Mouse (Mus musculus): ENCODE results near the gene Usp49. TPM values are rescaled to one million over a fixed set of nuclear protein-coding genes. Genes with fewer than 3 reads are reported as not detected.
A peak's percentile ranks its signal among the peaks of the same experiment; 100 is the strongest.

The Usp49 gene
- polyA plus RNA-seq, 1 experiment from 2014 or later, result 3.3 TPM

DNA sequence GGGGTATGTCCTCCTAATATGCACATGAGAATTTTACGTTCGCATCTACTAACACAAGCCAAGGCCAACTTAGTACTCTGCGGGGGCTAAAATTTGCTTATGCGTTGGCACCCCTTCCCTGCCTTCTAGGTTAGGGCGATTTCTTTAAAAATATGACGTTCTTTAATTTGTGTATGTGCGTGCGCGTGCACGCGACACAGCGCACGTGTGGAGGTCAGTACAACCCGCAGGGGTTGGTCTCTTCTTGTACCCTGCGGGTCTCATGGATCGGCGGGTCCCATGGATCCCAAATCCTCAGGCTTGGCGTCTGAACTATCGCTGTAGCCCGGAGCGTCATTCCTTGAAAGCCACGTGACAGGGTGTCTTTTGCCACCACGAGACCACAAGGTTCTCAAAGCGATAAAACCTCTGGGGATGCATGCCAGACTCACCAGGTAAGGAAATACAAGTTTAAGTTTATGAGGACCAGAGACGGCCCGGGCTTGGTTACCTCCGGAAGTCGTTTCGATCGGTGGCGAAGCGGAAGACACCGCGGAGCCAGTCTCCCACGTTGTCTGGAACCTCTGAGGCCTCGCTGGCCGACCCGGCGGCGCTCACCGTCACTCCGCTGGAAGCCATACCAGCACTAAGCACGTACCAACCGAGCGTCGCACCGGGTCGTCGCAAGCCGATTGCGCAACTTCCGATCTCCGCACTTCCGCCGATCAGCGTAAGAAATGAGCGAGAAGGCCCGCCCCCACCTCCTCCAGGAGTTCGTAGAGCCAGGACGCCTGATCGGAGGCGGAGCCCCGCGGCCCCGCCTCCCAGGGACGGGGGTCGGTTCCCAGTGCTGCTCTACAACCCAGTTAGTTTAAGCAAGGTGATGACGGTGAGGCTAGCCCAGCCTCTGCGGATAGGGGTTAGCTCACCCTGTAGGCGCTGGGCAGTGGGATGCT is 57.2 kb downstream of the Usp49 start:
- H3K27me3 ChIP-seq, result peaks cover 20% of the 10 kb centered on the region
- peak overlapping the region; percentile 98 for H3K4me2 ChIP-seq
- no peaks in the 10 kb centered on the region for H3K9me3 ChIP-seq (replicated peaks)
- peaks cover 35% of the 10 kb centered on the region for H3K36me3 ChIP-seq
- H3K9ac ChIP-seq, result peak overlapping the region; percentile 80
- ATAC-seq (ENCODE audit: low read depth), result peak; percentile 82
- DNase-seq, result peak; percentile 90
- H3K4me3 ChIP-seq (replicated peaks), result peak overlapping the region; percentile 72
- whole genome bisulfite sequencing (ENCODE audit: insufficient replicate concordance), result under 1% methylated on average over 70 of the region's 70 CpGs
- H3K4me1 ChIP-seq (replicated peaks), result peaks cover 43% of the 10 kb centered on the region
- H3K27ac ChIP-seq, result peak overlapping the region; percentile 69

GRCm38 (mm10) chr17:47688344-47688607 is 57.8 kb downstream of the Usp49 start, which contains the start of gene Tomm6:
Gene Tomm6, minus strand, starts transcription at chr17:47688386.
- no peak for ATAC-seq (ENCODE audit: low read depth)
- Histone ChIP-seq H3K9ac (peak within 1 kb of the TSS; percentile 80), H3K4me1 (replicated peaks) (peaks cover 39% of the 10 kb centered on the region), H3K27me3 (peaks cover 24% of the 10 kb centered on the region), H3K4me2 (peak within 1 kb of the TSS; percentile 98), H3K9me3 (replicated peaks) (no peaks in the 10 kb centered on the region), H3K4me3 (replicated peaks) (peak within 1 kb of the TSS; percentile 72), H3K36me3 (peaks cover 30% of the 10 kb centered on the region), H3K27ac (peak within 1 kb of the TSS; percentile 69)
- 0% methylated on average over 9 of the region's 9 CpGs for WGBS (ENCODE audit: insufficient replicate concordance)
- no peak for DNase-seq

DNA sequence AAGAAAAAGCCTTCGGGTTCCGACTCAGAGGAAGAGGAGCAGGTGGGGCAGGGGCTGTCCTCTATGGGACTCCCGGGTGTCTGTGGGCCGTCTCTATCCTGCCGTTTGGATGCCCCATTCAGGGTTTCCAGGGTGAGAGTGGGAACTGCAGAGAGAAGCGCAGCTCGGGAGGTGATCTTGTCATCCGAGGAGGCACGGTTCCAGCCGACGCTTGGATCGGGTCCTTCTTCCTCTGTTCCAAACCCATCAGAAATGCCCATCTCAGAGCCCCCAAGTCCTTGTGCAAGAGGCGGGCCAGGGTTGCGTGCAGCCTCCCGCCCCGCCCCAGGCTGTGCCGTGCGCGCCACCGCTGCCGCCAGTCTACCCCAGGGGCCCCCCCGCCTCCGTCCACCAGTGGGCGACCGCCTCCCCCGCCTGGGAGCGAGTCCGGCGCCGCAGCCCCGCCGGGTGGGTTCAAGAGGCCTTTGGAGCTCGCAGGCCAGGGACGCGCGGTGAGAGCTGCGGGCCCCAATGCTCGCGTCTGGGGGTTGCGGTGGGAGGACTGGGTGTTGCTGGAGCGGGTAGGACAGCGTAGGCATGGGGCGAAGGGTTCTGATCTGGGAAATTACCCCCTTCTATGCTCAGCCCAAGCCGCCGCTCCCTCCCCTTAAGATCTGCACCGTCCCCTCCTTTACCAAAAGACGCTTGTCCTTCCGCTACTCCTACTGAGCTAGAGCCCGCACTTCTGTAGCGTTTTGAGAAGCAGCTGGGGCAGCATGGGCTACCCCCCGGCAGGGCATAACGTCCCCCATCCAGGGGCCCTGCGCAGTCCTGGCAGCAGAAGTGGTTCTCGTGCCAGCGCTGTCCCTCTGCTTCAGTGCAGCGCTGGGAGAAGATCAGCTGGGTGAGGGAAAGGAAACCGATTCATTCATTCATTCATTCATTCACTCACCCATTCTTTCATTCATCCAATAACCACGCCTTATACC is 58.4 kb downstream of the Usp49 start, which contains the start of gene Frs3:
TSS of gene Frs3 (plus strand) at position 423 of the 968 bp plus-strand sequence.
- Histone ChIP-seq H3K9ac (peak within 1 kb of the TSS; percentile 80), H3K27me3 (peaks cover 30% of the 10 kb centered on the region), H3K9me3 (replicated peaks) (no peaks in the 10 kb centered on the region), H3K4me1 (replicated peaks) (peaks cover 43% of the 10 kb centered on the region), H3K36me3 (peaks cover 23% of the 10 kb centered on the region), H3K27ac (peak within 1 kb of the TSS; percentile 69), H3K4me2 (peak within 1 kb of the TSS; percentile 98), H3K4me3 (replicated peaks) (peak within 1 kb of the TSS; percentile 72)
- peak; percentile 68 for DNase-seq
- peak; percentile 65 for ATAC-seq (ENCODE audit: low read depth)
- 2% methylated on average over 58 of the region's 58 CpGs for WGBS (ENCODE audit: insufficient replicate concordance)

- H3K36me3 ChIP-seq, result peaks cover 13% of the 10 kb centered on the region
- peaks cover 52% of the 10 kb centered on the region for H3K4me1 ChIP-seq (replicated peaks)
- ATAC-seq (ENCODE audit: low read depth), result no peak
- no peak overlapping the region for H3K4me3 ChIP-seq (replicated peaks)
- H3K9ac ChIP-seq, result no peak overlapping the region
- H3K9me3 ChIP-seq (replicated peaks), result no peaks in the 10 kb centered on the region
- H3K27me3 ChIP-seq, result peaks cover 35% of the 10 kb centered on the region
- H3K4me2 ChIP-seq, result peak overlapping the region; percentile 98; the same call in 1 of the 2 replicates
- no peak for DNase-seq
- no peak overlapping the region for H3K27ac ChIP-seq
- 81% methylated on average over 8 of the region's 8 CpGs for WGBS (ENCODE audit: insufficient replicate concordance)
Observed at GRCm38 (mm10) chr17:47689894-47690293, 59.4 kb downstream of the Usp49 start.

- no peak overlapping the region for H3K9ac ChIP-seq
- no peak overlapping the region for H3K4me2 ChIP-seq
- 77% methylated on average over 3 of the region's 3 CpGs for WGBS (ENCODE audit: insufficient replicate concordance)
- peaks cover 51% of the 10 kb centered on the region for H3K4me1 ChIP-seq (replicated peaks)
- H3K27me3 ChIP-seq, result peaks cover 53% of the 10 kb centered on the region
- no peak overlapping the region for H3K27ac ChIP-seq
- no peak overlapping the region for H3K4me3 ChIP-seq (replicated peaks)
- DNase-seq (no peak), ATAC-seq (ENCODE audit: low read depth) (no peak)
- H3K36me3 ChIP-seq, result no peaks in the 10 kb centered on the region
- no peaks in the 10 kb centered on the region for H3K9me3 ChIP-seq (replicated peaks)
Observed at GRCm38 (mm10) chr17:47691650-47692049, 61.2 kb downstream of the Usp49 start.

- H3K4me2 ChIP-seq, result peak overlapping the region; percentile 91
- no peak overlapping the region for H3K27ac ChIP-seq
- 43% methylated on average over 13 of the region's 13 CpGs for WGBS (ENCODE audit: insufficient replicate concordance)
- no peaks in the 10 kb centered on the region for H3K36me3 ChIP-seq
- DNase-seq (no peak), ATAC-seq (ENCODE audit: low read depth) (no peak)
- H3K27me3 ChIP-seq, result peaks cover 69% of the 10 kb centered on the region
- H3K4me1 ChIP-seq (replicated peaks), result peaks cover 42% of the 10 kb centered on the region
- H3K4me3 ChIP-seq (replicated peaks), result peak overlapping the region; percentile 69
- no peaks in the 10 kb centered on the region for H3K9me3 ChIP-seq (replicated peaks)
- H3K9ac ChIP-seq, result peak overlapping the region; percentile 64
Observed at GRCm38 (mm10) chr17:47693671-47694441, 63.4 kb downstream of the Usp49 start.

GRCm38 (mm10) chr17:47694442-47694502 is 63.8 kb downstream of the Usp49 start, which contains the start of gene Gm21981:
Gene Gm21981, minus strand, starts transcription at chr17:47694455.
- peak within 1 kb of the TSS; percentile 69 for H3K4me3 ChIP-seq (replicated peaks)
- peak within 1 kb of the TSS; percentile 73 for H3K9ac ChIP-seq
- peak within 1 kb of the TSS; percentile 91 for H3K4me2 ChIP-seq
- peak within 1 kb of the TSS; percentile 29; the same call in 1 of the 2 replicates for H3K27ac ChIP-seq
- no peaks in the 10 kb centered on the region for H3K36me3 ChIP-seq
- DNase-seq (no peak), ATAC-seq (ENCODE audit: low read depth) (no peak)
- 3% methylated on average over 3 of the region's 3 CpGs for WGBS (ENCODE audit: insufficient replicate concordance)
- H3K9me3 ChIP-seq (replicated peaks), result no peaks in the 10 kb centered on the region
- peaks cover 69% of the 10 kb centered on the region for H3K27me3 ChIP-seq
- H3K4me1 ChIP-seq (replicated peaks), result peaks cover 40% of the 10 kb centered on the region

- Histone ChIP-seq H3K4me2 (peak within 1 kb of the TSS; percentile 91), H3K4me1 (replicated peaks) (peaks cover 40% of the 10 kb centered on the region), H3K4me3 (replicated peaks) (peak within 1 kb of the TSS; percentile 69), H3K27ac (peak within 1 kb of the TSS; percentile 29; the same call in 1 of the 2 replicates), H3K9me3 (replicated peaks) (no peaks in the 10 kb centered on the region), H3K27me3 (peaks cover 66% of the 10 kb centered on the region), H3K9ac (peak within 1 kb of the TSS; percentile 73), H3K36me3 (no peaks in the 10 kb centered on the region)
- 1% methylated on average over 69 of the region's 82 CpGs for WGBS (ENCODE audit: insufficient replicate concordance)
- DNase-seq (peak; percentile 88), ATAC-seq (ENCODE audit: low read depth) (peak; percentile 87)
Observed at GRCm38 (mm10) chr17:47694503-47695336, 64.2 kb downstream of the Usp49 start, which contains the start of gene Prickle4. Gene Prickle4, minus strand, starts transcription at chr17:47694736.

- ATAC-seq (ENCODE audit: low read depth) (no peak), DNase-seq (no peak)
- Histone ChIP-seq H3K4me1 (replicated peaks) (peaks cover 43% of the 10 kb centered on the region), H3K4me2 (peak overlapping the region; percentile 91), H3K9ac (peak overlapping the region; percentile 73), H3K4me3 (replicated peaks) (peak overlapping the region; percentile 69), H3K27ac (no peak overlapping the region), H3K27me3 (peaks cover 60% of the 10 kb centered on the region), H3K36me3 (no peaks in the 10 kb centered on the region), H3K9me3 (replicated peaks) (no peaks in the 10 kb centered on the region)
- WGBS (ENCODE audit: insufficient replicate concordance), result under 1% methylated on average over 20 of the region's 23 CpGs
Observed at GRCm38 (mm10) chr17:47695337-47695710, 64.8 kb downstream of the Usp49 start.

GRCm38 (mm10) chr17:47698156-47698555 is 67.7 kb downstream of the Usp49 start:
- Histone ChIP-seq H3K27me3 (peaks cover 67% of the 10 kb centered on the region), H3K9me3 (replicated peaks) (no peaks in the 10 kb centered on the region), H3K4me3 (replicated peaks) (no peak overlapping the region), H3K4me1 (replicated peaks) (peaks cover 44% of the 10 kb centered on the region), H3K4me2 (no peak overlapping the region), H3K36me3 (0 out of 2 replicates have a peak, but pooled peaks cover 4% of the 10 kb centered on the region), H3K9ac (no peak overlapping the region), H3K27ac (0 out of 2 replicates have a peak overlapping the region, but pooled peaks have one; percentile 16)
- 70% methylated on average over 10 of the region's 10 CpGs for WGBS (ENCODE audit: insufficient replicate concordance)
- ATAC-seq (ENCODE audit: low read depth) (no peak), DNase-seq (no peak)
